Mouse (Mus musculus) CH12.LX (cell line): ENCODE results near the gene Fam227a. TPM values are rescaled to one million over a fixed set of nuclear protein-coding genes. Genes with fewer than 3 reads are reported as not detected.

Source experiments
- DNase-seq: peaks from one replicate; pipeline ENCODE4 v3.0.0-alpha.2; 2013; ENCODE audit errors: extremely low read depth
- H3K27ac ChIP-seq: 2 replicates; pipeline ENCODE4 v1.5.1; 2012; ENCODE audit warnings: low read depth, mild to moderate bottlenecking, control low read depth, moderate library complexity; ENCODE audit not compliant: insufficient read depth
- H3K27me3 ChIP-seq: replicated peaks from 2 replicates; pipeline ENCODE3; 2012; ENCODE audit warnings: inconsistent platforms
- H3K36me3 ChIP-seq, 2 experiments: replicated peaks in 1 of 2; 2 replicates each; pipeline versions ENCODE3 to v1.6.1; 2012; ENCODE audit warnings: inconsistent platforms in 1 of 2, low read length in 1 of 2, mild to moderate bottlenecking in 1 of 2, mixed read lengths in 1 of 2, moderate library complexity in 1 of 2; ENCODE audit not compliant: control insufficient read depth in 1 of 2, insufficient read depth in 1 of 2
- H3K4me1 ChIP-seq, 2 experiments: 2 replicates each; pipeline ENCODE4 v1.6.1; 2012; ENCODE audit warnings: inconsistent platforms in 1 of 2, moderate library complexity in 1 of 2; ENCODE audit not compliant: insufficient read depth in 2 of 2, control insufficient read depth in 1 of 2
- H3K4me2 ChIP-seq: 2 replicates; pipeline ENCODE4 v1.6.1; 2012; ENCODE audit warnings: low read depth, mild to moderate bottlenecking, control low read depth; ENCODE audit not compliant: poor library complexity, insufficient read depth, severe bottlenecking
- H3K4me3 ChIP-seq, 3 experiments: fragments of 150-350 bp in 1 of 3; sonication (generic) in 1 of 3; replicated peaks in 1 of 3; 2 replicates each; pipeline versions ENCODE3 to v1.5.1; 2011 to 2012; ENCODE audit warnings: low read depth in 2 of 3, low read length in 2 of 3, mild to moderate bottlenecking in 2 of 3, moderate library complexity in 2 of 3, control low read depth in 1 of 3, improper control_type of control experiment in 1 of 3, inconsistent platforms in 1 of 3, mixed read lengths in 1 of 3; ENCODE audit not compliant: poor library complexity in 1 of 3
- H3K79me2 ChIP-seq: replicated peaks from 2 replicates; pipeline ENCODE4 v1.6.1; 2012; ENCODE audit warnings: mild to moderate bottlenecking, moderate library complexity; ENCODE audit not compliant: control insufficient read depth, poor library complexity, insufficient read depth, severe bottlenecking; ENCODE audit errors: extremely low read depth
- H3K9ac ChIP-seq: 2 replicates; pipeline ENCODE4 v1.6.1; 2012; ENCODE audit warnings: low read depth, mild to moderate bottlenecking, control low read depth, moderate library complexity; ENCODE audit not compliant: insufficient read depth
- H3K9me3 ChIP-seq: replicated peaks from 2 replicates; pipeline ENCODE3; 2012; ENCODE audit warnings: low read length, inconsistent platforms, mixed read lengths
- BHLHE40 ChIP-seq: IDR thresholded peaks from 2 replicates; pipeline ENCODE4 v1.6.1; 2011; ENCODE audit warnings: mild to moderate bottlenecking, low read depth, low read length, improper control_type of control experiment
- CHD1 ChIP-seq: IDR thresholded peaks from 2 replicates; pipeline ENCODE4 v1.6.1; 2012; ENCODE audit warnings: low read depth, low read length, improper control_type of control experiment, inconsistent platforms
- CHD2 ChIP-seq: IDR thresholded peaks from 2 replicates; pipeline ENCODE4 v1.6.1; 2011; ENCODE audit warnings: low read length, improper control_type of control experiment
- E2F4 ChIP-seq: IDR thresholded peaks from 2 replicates; pipeline ENCODE4 v1.6.1; 2011; ENCODE audit warnings: low read depth, low read length, improper control_type of control experiment; ENCODE audit not compliant: insufficient replicate concordance
- ELF1 ChIP-seq: IDR thresholded peaks from 2 replicates; pipeline ENCODE4 v1.6.1; 2014; ENCODE audit warnings: low read depth, mild to moderate bottlenecking, inconsistent platforms, low read length, improper control_type of control experiment
- GABPA ChIP-seq: IDR thresholded peaks from 2 replicates; pipeline ENCODE4 v1.6.1; 2012; ENCODE audit warnings: low read depth, low read length, improper control_type of control experiment, inconsistent platforms; ENCODE audit not compliant: insufficient replicate concordance
- HCFC1 ChIP-seq: IDR thresholded peaks from 2 replicates; pipeline ENCODE4 v1.6.1; 2012; ENCODE audit warnings: low read depth, mild to moderate bottlenecking, inconsistent platforms, low read length, improper control_type of control experiment
- MAZ ChIP-seq: IDR thresholded peaks from 2 replicates; pipeline ENCODE4 v1.6.1; 2012; ENCODE audit warnings: low read depth, mild to moderate bottlenecking, inconsistent platforms, low read length, improper control_type of control experiment, moderate library complexity
- MEF2A ChIP-seq: IDR thresholded peaks from 2 replicates; pipeline ENCODE4 v1.6.1; 2014; ENCODE audit warnings: low read depth, mild to moderate bottlenecking, inconsistent platforms, low read length, improper control_type of control experiment, borderline replicate concordance
- NELFE ChIP-seq: IDR thresholded peaks from 2 replicates; pipeline ENCODE4 v1.6.1; 2011; ENCODE audit warnings: low read depth, low read length, improper control_type of control experiment
- PAX5 ChIP-seq: IDR thresholded peaks from 2 replicates; pipeline ENCODE4 v1.6.1; 2012; ENCODE audit warnings: low read length, inconsistent platforms, mixed read lengths
- POLR2AphosphoS2 ChIP-seq: IDR thresholded peaks from 2 replicates; pipeline ENCODE4 v1.6.1; 2011; ENCODE audit warnings: low read depth, low read length, improper control_type of control experiment
- RAD21 ChIP-seq: IDR thresholded peaks from 2 replicates; pipeline ENCODE4 v1.6.1; 2011; ENCODE audit warnings: low read depth, mild to moderate bottlenecking, low read length, improper control_type of control experiment, moderate library complexity
- RCOR1 ChIP-seq: conservative IDR thresholded peaks from 2 replicates; pipeline ENCODE4 v1.6.1; 2012; ENCODE audit warnings: low read depth, mild to moderate bottlenecking, inconsistent platforms, low read length, improper control_type of control experiment
- SIN3A ChIP-seq: IDR thresholded peaks from 2 replicates; pipeline ENCODE4 v1.6.1; 2012; ENCODE audit warnings: low read length, improper control_type of control experiment, inconsistent platforms
- SMC3 ChIP-seq: IDR thresholded peaks from 2 replicates; pipeline ENCODE4 v1.6.1; 2011; ENCODE audit warnings: low read depth, low read length, improper control_type of control experiment
- ZC3H11A ChIP-seq: IDR thresholded peaks from 2 replicates; pipeline ENCODE4 v1.6.1; 2012; ENCODE audit warnings: low read depth, mild to moderate bottlenecking, inconsistent platforms, low read length, improper control_type of control experiment
- ZKSCAN1 ChIP-seq: IDR thresholded peaks from 2 replicates; pipeline ENCODE4 v1.6.1; 2012; ENCODE audit warnings: low read depth, inconsistent platforms, low read length, improper control_type of control experiment, borderline replicate concordance
- ZMIZ1 ChIP-seq: IDR thresholded peaks from 2 replicates; pipeline ENCODE4 v1.6.1; 2012; ENCODE audit warnings: low read depth, mild to moderate bottlenecking, inconsistent platforms, low read length, improper control_type of control experiment
- ZNF384 ChIP-seq: IDR thresholded peaks from 2 replicates; pipeline ENCODE4 v1.6.1; 2012; ENCODE audit warnings: low read depth, low read length, improper control_type of control experiment, inconsistent platforms
- dilution Hi-C: fragments of 300-500 bp; cut with MboI; formaldehyde crosslinking; loops from 2 replicates; pipeline ENCODE4 v1.14.3; 2020; ENCODE audit warnings: low sequenced_read_pairs; ENCODE audit not compliant: extremely low pct_unique_long_range_greater_than_20kb, extremely low pct_ligation_motif_present
- in situ Hi-C: fragments of 300-500 bp; cut with MboI; formaldehyde crosslinking; loops from 3 replicates; pipeline ENCODE4 v1.14.3; 2019; ENCODE audit warnings: low sequenced_read_pairs, low pct_ligation_motif_present, low pct_unique_long_range_greater_than_20kb, mixed read lengths
- polyA plus RNA-seq: library from polyadenylated mRNA; unstranded; fragments of >175 nt; gene quantifications from 2 replicates; pipeline ENCODE4 v1.2.1, GENCODE M21; 2012; ENCODE audit warnings: low read depth; ENCODE audit not compliant: insufficient read length
- total RNA-seq, 2 experiments: library from RNA; depleted of rRNA; stranded (reverse); fragments of 300-350 nt in 1 of 2; fragments of >200 nt in 1 of 2; gene quantifications; 2 replicates each; pipeline ENCODE4 v1.2.3; 2012 to 2014

Fam227a gene
- total and polyA plus RNA-seq, 3 experiments, result 0.20 to 0.48 (median 0.42) TPM

DNA sequence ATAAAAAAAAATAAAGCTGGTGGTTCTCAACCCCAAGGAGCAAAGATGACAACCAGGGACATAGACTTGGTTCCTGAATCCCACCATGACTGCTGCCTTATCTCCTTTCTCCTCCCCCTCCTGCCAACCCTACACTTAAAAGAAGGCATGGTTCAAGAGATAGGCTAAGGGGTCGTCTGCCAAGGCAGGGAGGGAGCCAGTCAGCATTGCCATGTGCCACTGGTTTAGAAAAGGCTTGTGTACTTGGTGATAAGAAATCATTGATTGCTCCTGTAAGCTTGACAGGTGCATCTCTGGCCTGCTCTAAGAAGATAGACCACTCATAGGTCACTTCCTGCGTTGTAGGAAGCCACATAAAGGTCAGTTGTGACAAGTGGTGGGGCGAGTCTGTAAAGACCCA, 36.8 kb upstream of the Fam227a start:
- Histone ChIP-seq H3K9ac (no peak overlapping the region), H3K27me3 (no peaks in the 10 kb centered on the region), H3K27ac (no peak overlapping the region), H3K4me1 (peaks cover 5 to 32% of the 10 kb centered on the region in 2 experiments), H3K79me2 (peaks cover 28% of the 10 kb centered on the region), H3K4me2 (no peak overlapping the region), H3K4me3 (no peak overlapping the region), H3K36me3 (peaks cover 15 to 54% of the 10 kb centered on the region in 2 experiments), H3K9me3 (no peaks in the 10 kb centered on the region)
- no peak for TF ChIP-seq POLR2AphosphoS2
- TF ChIP-seq CHD1, result no peak
- TF ChIP-seq SIN3A, result no peak
- TF ChIP-seq RCOR1, result no peak
- TF ChIP-seq ZMIZ1, result no peak
- TF ChIP-seq E2F4, result no peak
- TF ChIP-seq ZNF384, result no peak
- TF ChIP-seq ZC3H11A, result no peak
- no peak for DNase-seq
- dilution Hi-C loops, result no loop called here
- in situ Hi-C loops, result no loop called here

DNA sequence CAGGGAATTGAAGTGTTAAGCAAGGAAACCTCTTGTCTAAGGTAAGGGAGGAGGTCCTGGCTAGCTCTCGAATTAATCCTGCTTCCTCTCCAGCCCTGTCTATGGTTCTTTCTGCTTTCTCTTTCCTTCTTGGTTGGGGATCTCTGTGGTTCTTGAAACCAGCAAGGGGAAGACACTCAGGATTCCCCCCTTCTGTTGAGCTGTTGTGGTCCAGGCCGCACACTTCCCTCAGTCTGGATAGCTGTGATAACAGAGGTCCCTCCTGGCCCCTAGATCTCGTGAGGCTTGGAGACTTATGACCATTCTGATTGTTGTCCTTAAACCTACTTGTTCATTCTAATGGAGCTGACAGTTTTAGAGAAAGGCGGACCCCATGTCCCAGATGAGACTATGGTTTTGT, 35.8 kb upstream of the Fam227a start:
- H3K9me3 ChIP-seq, result no peaks in the 10 kb centered on the region
- H3K4me1 ChIP-seq, result peaks cover 5 to 38% of the 10 kb centered on the region in 2 experiments
- no peak overlapping the region for H3K4me3 ChIP-seq
- no peak for DNase-seq
- no peak for TF ChIP-seq RAD21
- TF ChIP-seq ZNF384, result no peak
- TF ChIP-seq ZMIZ1, result no peak
- no peak for TF ChIP-seq BHLHE40
- no peak for TF ChIP-seq ZKSCAN1
- TF ChIP-seq MEF2A, result no peak
- no peak for TF ChIP-seq GABPA
- no peak for TF ChIP-seq NELFE
- TF ChIP-seq ELF1, result no peak
- no peak for TF ChIP-seq CHD2
- TF ChIP-seq SMC3, result no peak
- no peak for TF ChIP-seq PAX5
- no peak for TF ChIP-seq ZC3H11A
- TF ChIP-seq MAZ, result no peak
- no peak for TF ChIP-seq SIN3A
- no peak for TF ChIP-seq HCFC1
- no peak for TF ChIP-seq E2F4
- TF ChIP-seq, all 38 proteins: peak for 0
- Histone ChIP-seq H3K4me2 (no peak overlapping the region), H3K27ac (no peak overlapping the region), H3K9ac (no peak overlapping the region), H3K36me3 (peaks cover 15 to 53% of the 10 kb centered on the region in 2 experiments), H3K79me2 (peaks cover 28% of the 10 kb centered on the region), H3K27me3 (peaks cover 2% of the 10 kb centered on the region)
- in situ Hi-C loops, result no loop called here
- dilution Hi-C loops, result no loop called here
